Mouse (Mus musculus) cerebellum, postnatal 25 days (tissue): ENCODE measurements at regions not wholly inside any gene's neighbourhood (a gene's known extent, or its start where the extent isn't known, plus 50 kb on each side); places are given as distances from the start of the nearest gene placed in this dataset.

Source experiments
- DNase-seq, 2 experiments: peaks; one replicate each; pipeline ENCODE4 v3.0.0; 2021; ENCODE audit warnings: mixed read lengths in 2 of 2

GRCm38 (mm10) chrX:51913247-51913646 lies 59.3 kb downstream of the 1700080O16Rik start:
- DNase-seq: peak; percentile 60 to 78

- no peak for DNase-seq
Observed at GRCm38 (mm10) chrX:51911566-51911965, 61.0 kb downstream of the 1700080O16Rik start.

- DNase-seq: no peak
Observed at GRCm38 (mm10) chrX:51910576-51910975, 62.0 kb downstream of the 1700080O16Rik start.

- DNase-seq: no peak
Observed at GRCm38 (mm10) chrX:51898445-51898844, 74.1 kb downstream of the 1700080O16Rik start.

GRCm38 (mm10) chrX:51897059-51897458 lies 75.5 kb downstream of the 1700080O16Rik start:
- DNase-seq: no peak

- DNase-seq: peak in 1 of 2 experiments; percentile 4
Observed at GRCm38 (mm10) chrX:51895646-51896190, 76.9 kb downstream of the 1700080O16Rik start.

- peak in 1 of 2 experiments; percentile 2 for DNase-seq
Observed at GRCm38 (mm10) chrX:51892716-51893115, 79.9 kb downstream of the 1700080O16Rik start.

- DNase-seq: no peak
Observed at GRCm38 (mm10) chrX:51886129-51886528, 85.1 kb upstream of the Usp26 start.
